Mouse (Mus musculus): ENCODE data around the gene Il17f.
"Not testable (repeated sequence)": the region's sequence is repeated elsewhere in the genome, so short reads cannot be mapped to it uniquely, and the experiment has no call there.

Il17f gene

DNA sequence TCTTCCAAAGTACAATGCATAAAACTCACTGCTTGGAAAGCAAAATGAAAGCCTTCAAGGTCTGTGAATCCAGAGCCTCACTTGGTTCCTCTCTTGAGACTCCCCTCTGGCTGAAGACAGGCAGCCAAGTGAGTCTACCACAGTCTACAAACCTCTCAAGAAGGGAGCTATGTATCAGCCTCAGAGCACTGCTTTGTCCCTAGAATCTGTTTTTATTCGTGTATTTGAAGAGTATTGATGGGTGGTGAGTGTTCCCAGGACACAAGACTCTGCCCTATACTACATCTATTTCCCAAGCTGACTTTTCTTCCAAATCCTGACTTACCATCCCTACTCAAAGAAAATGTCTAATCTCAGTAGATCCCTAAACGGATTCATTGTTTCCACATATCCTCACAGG lies 12.1 kb downstream of the Il17f start:
- DNase-seq (ENCODE audit: low spot score): no peak

DNA sequence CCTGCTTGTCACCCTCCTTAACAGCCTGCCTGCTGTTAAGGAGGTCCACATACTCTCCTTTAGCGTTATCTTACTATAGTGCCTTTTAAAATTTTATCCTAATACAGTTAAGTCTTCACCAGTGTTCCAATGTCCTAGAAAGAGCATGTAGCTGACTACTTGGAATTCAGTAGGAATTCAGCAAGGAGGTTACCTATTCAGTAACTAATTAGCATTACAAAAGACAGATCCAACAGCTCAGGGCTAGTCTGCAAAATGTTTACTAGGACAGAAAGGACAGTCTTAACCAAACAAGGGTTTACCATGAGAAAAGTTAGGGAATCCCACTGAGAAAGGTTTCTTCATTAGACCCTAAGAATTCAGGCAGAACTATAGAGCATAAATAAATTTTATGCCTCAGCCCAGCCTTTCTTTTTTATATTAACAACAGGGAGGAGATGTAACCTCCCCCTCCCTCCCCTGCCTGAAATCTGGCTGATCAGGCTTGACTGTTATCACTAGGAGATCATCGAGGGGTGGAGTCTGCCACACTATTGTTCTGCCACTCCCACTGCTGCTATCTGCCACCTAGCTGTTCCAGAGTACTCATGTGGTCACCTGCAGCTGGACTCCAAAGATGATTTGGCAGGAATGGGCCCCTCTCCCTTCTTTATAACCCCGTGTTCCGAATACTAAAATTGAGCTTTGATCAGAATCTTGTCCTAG lies 16.2 kb downstream of the Il17f start:
- DNase-seq (ENCODE audit: low spot score): not testable (repeated sequence)

DNA sequence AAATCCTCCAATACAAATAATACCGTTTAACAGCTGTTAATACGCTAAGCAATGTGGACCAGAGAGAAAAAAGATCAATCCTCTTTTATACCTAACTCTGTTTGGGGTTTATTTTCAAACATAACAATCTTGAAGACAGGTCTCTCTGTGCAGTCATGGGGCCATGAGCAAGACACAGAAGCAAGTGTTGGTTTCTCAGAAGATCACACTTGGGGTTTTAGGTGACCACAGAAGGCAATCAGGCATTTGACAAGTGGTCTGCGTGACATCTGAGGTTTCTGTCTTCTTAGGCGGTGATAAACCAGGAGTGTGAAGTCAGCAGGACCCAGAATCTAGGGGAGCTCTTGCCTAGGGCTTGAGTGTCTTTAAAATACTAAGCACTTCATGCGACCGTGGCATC lies 23.9 kb downstream of the Il17f start:
- DNase-seq (ENCODE audit: low spot score): no peak

DNA sequence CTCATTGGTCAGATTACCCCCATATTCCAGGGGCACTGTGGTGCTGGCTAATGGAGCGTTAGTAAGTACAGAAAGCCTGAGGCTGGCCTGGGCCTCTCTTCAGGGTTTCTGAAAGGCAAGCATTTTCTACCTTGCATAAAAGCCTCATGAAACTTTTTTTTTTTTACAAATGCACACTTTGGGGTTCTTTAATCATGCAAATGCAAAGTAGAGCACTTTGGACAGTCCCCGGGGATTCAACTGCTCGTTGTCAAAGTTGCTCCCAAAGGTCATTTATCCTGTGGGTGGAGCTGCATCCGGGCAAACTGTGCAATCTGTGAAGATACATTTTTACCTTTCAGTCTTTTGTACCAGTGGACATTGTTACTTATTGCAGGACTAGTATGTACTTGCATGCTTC lies 29.0 kb downstream of the Il17f start:
- no peak for DNase-seq (ENCODE audit: low spot score)

DNA sequence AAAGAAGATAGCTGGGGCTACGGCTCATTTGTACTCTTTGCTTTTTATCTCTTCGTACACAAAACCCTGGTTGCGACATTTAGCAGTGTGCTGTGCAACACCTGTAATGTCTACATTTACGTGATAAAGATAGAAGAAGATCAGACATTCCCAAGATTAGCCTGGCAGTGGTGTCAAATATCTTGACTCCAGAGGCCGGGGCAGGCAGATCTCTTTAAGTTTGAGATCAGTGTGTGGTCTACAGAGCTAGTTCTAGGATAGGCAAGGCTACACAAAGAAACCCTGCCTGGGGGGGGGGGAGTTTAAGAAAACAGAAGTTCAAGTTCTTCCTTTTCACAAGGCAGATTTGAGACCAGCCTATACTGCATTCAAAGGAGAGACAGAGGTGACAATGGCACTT lies 30.1 kb downstream of the Il17f start:
- no peak for DNase-seq (ENCODE audit: low spot score)

DNA sequence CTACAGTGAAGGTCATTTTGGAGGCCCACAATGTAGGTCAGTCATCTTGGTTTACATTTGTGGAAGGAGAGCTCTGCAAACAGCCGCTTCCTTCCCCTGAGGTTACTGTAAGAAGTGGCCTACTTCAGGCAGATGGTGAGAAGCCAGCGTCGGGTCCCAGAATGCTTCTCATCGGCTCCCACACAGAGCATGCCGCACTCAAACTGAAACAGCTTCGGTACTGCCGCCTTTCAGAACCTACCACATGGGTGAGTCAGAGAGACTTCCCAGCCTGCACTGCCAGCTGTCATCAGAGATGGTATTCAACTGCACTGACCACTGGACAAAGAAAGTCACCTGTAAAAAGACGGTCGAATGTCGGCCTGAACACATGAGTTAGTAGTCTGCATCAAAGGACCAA lies 30.6 kb downstream of the Il17f start:
- no peak for DNase-seq (ENCODE audit: low spot score)

DNA sequence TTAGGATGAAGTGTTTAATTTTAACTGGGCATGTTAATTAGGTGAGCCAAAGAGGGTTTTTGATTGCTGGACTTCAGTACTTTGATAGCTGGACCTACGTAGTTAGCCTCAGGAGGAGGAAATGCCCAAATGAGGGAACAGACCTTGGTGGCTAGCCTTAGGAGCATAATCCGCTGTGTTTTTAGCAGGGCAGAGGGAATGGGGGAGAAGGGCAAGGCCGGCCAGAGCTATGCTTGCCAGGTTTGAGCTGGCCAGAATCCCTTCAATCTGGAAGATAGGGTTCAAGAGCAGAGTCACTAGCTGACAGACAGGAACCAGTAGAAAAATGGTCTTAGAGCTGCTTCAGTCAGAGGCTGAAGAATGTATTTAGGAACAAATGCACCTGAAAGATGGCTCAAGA lies 32.8 kb downstream of the Il17f start:
- DNase-seq (ENCODE audit: low spot score): no peak

DNA sequence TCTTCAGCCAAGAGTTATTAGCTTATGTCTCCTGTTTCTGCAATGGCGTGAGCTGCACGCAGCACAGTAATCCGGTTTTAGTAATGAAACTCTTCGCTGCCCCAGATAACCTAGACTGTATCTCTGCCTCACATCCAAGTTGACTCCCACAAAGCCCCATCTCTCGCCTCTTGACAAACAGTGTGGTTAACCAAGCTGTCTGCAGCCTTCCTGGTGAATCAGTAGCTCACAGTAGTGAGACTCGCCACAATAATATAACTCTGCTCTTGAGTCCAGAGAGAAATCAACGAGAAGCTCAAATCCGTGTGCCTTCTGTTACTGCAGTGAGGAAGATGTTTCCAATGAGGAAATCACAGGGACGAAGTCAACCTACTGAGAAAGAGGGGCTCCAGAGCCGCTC lies 36.0 kb downstream of the Il17f start:
- DNase-seq (ENCODE audit: low spot score): no peak

DNA sequence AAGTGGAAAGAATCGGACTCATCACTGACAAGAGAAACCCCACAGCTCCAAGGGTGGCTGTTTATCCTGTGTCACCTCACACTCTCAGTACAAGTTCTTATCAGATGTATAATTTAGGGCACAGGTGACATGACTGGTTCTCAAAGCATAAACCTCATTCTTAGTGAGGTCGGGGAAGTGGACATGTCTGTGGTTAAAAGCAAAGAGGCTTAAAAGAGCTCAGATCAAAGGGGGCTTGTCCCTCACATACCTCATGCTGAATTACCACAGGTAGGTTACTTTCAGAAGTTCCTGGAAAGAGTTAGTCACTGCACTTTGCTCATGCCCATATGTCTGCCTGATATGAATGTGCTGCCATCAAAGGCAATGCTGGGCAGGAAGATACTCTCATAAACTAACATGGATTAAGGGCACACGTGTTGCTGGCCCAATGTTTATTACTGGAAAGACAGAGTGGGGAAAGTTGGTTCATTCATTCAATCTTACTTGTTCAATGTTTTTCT lies 49.9 kb downstream of the Il17f start:
- DNase-seq (ENCODE audit: low spot score): no peak

DNA sequence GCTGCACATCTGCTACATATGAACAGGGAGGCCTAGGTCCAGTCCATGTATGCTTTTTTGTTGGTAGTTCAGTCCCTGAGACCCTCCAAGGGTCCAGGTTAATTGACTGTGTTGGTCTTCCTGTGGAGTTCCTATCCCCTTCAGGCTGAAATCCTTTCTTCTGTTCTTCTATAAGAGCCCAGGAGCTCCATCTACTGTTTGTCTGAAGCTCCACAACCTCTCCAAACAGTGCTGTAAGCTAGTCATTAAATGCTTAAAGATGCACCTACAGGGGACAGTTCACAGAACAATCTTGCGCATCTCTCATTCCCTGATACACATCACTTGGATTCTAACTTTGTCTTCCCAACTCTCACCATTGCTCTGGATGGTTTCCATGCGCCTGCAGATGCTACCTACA lies 51.9 kb downstream of the Il17f start:
- no peak for DNase-seq (ENCODE audit: low spot score)

DNA sequence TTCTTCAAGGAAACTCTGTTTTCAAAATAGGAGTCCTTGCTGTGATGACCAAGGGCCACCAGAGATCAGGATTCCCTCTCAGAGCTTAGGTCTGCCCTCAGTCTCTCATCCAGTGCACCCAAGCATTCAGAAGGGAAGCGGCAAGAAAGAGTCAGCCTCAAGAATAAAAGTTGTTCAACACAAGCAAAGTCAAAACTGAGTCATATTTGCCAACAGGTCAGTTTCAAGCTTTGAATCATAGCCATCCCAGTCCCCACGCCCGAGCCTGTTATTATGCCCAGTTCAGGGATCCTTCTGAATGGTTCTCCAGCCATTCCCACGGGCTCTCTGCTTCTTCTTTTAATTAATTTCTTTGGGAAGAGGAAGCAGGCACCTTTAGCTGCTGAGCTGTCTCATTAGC lies 53.8 kb downstream of the Il17f start:
- no peak for DNase-seq (ENCODE audit: low spot score)

DNA sequence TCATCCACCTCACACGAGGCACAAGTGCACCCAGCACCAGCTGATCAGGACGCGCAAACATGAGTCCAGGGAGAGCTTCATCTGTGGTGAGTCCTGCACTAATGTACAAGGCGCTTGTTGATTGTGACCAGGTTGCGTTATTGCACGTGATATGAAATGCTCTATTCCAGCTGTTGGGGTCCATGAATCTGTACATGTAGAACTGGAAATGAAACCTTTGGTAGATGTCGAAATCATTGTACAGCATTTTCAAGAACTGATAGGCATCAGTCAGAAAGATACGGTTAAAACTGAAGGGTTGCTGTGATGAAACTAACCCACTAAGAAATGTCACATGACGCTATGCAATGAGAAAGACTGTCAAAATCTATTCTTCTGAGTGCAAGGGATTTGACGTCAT lies 59.5 kb downstream of the Il17f start, which contains the start of gene Il17a:
Gene Il17a, plus strand, starts transcription at position 3 of the 400 bp plus-strand sequence.
- DNase-seq (ENCODE audit: low spot score): no peak

All from ovary, postnatal 14 days (tissue).